Mouse (Mus musculus): ENCODE measurements around the gene Adamts20. TPM values are rescaled to one million over a fixed set of nuclear protein-coding genes. Genes with fewer than 3 reads are reported as not detected.

Gene Adamts20
- polyA plus RNA-seq, 1 experiment from 2014 or later, result 1.6 TPM

DNA sequence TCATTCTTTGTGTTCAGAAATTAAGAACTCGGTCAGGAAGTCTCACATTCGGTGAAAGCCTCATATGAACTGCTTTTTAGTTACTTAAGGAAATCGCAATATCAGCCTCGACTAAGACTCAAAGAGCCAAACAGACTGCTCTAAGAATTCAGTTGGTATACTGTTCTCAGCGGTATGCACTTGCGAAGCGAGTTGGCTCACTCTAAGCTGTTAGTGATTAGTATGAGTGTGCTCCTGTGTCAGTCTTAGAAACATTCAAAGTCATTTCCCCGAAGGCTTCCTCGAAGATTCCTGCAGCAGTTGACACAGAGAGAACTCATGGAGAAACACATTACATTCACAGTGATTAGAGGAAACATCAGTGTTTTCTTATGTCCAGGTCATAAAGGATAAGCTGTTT is 4.1 kb downstream of the Adamts20 start:
- no peak for ATAC-seq (replicated peaks; ENCODE audit: insufficient number of reproducible peaks, low FRiP score, low TSS enrichment)
- Histone ChIP-seq H3K9me3 (replicated peaks; ENCODE audit: control insufficient read depth, low read length) (no peaks in the 10 kb centered on the region), H3K4me2 (no peak overlapping the region), H3K4me1 (ENCODE audit: control insufficient read depth, insufficient read depth, low read length) (no peaks in the 10 kb centered on the region), H3K27ac (ENCODE audit: low read depth, low read length) (no peak overlapping the region), H3K9ac (ENCODE audit: low read depth, low read length) (no peak overlapping the region), H3K27me3 (ENCODE audit: control insufficient read depth, insufficient read depth, low read length) (no peaks in the 10 kb centered on the region), H3K36me3 (ENCODE audit: control insufficient read depth, insufficient read depth, low read length) (no peaks in the 10 kb centered on the region), H3K4me3 (ENCODE audit: low read depth, low read length) (no peak overlapping the region)
- WGBS (ENCODE audit: insufficient replicate concordance), result 72% methylated on average over 9 of the region's 9 CpGs

DNA sequence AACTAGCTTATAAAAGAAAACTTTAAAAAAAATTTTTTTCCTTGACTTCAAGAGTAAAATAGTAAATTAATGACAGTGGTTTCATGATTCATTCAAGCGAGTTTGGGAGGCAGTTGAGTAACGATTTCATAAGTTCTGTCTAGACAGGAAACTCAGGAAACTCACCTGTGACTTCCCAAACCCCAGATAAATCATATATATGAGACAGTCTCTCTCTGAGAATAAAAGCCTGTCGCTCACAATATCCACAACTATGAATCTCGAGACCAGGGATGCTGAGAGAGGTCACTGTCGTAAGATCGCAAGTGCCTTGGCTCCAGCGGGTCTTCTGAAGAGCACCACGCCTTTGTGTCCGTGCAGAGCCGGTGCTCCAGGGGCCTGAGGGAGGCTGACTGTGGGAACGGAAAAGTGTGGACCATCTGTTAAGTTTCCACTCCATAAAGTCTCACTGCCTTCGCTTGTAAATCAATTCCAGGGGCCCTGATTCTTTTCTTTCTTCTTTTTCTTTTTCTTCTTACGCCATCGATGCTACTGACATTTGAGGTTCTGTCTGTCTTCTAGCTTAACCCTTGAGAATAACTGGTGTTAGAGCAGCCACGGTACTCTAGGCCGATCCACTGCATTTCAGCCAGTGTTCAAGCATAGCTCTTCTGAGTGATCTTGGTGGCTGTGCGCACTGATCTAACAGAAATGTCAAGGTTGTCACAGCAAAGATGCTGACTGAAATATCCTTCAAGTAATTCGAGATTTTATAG is 7.4 kb downstream of the Adamts20 start:
- no peak overlapping the region for H3K4me2 ChIP-seq
- H3K36me3 ChIP-seq (ENCODE audit: control insufficient read depth, insufficient read depth, low read length), result no peaks in the 10 kb centered on the region
- no peaks in the 10 kb centered on the region for H3K4me1 ChIP-seq (ENCODE audit: control insufficient read depth, insufficient read depth, low read length)
- H3K9ac ChIP-seq (ENCODE audit: low read depth, low read length), result no peak overlapping the region
- H3K9me3 ChIP-seq (replicated peaks; ENCODE audit: control insufficient read depth, low read length), result no peaks in the 10 kb centered on the region
- no peak for ATAC-seq (replicated peaks; ENCODE audit: insufficient number of reproducible peaks, low FRiP score, low TSS enrichment)
- 78% methylated on average over 18 of the region's 18 CpGs for WGBS (ENCODE audit: insufficient replicate concordance)
- H3K27me3 ChIP-seq (ENCODE audit: control insufficient read depth, insufficient read depth, low read length), result no peaks in the 10 kb centered on the region
- no peak overlapping the region for H3K4me3 ChIP-seq (ENCODE audit: low read depth, low read length)
- no peak overlapping the region for H3K27ac ChIP-seq (ENCODE audit: low read depth, low read length)

DNA sequence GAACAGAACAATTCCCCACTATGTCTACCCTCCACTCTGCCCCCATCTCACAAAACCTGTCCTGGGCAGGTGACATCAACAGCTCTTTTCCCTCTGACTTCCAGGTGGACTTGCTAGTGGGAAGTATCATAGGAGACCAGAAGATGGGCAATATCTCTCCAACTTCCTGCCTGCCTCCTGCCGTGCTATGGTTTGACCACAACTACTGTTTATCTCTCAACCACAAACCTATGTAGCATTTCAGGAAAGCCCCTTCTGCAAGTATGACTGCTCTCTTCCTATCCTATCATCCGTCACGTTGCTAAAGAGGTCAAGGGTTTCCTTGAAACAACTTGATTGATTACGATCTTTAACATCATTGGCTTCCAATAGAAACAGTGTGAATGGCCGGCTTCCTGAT is 12.4 kb downstream of the Adamts20 start:
- ATAC-seq (replicated peaks; ENCODE audit: insufficient number of reproducible peaks, low FRiP score, low TSS enrichment), result no peak
- no peaks in the 10 kb centered on the region for H3K9me3 ChIP-seq (replicated peaks; ENCODE audit: control insufficient read depth, low read length)
- H3K9ac ChIP-seq (ENCODE audit: low read depth, low read length), result no peak overlapping the region
- no peak overlapping the region for H3K4me2 ChIP-seq
- no peak overlapping the region for H3K27ac ChIP-seq (ENCODE audit: low read depth, low read length)
- no peak overlapping the region for H3K4me3 ChIP-seq (ENCODE audit: low read depth, low read length)
- 64% methylated on average over 5 of the region's 5 CpGs for WGBS (ENCODE audit: insufficient replicate concordance)
- no peaks in the 10 kb centered on the region for H3K36me3 ChIP-seq (ENCODE audit: control insufficient read depth, insufficient read depth, low read length)
- no peaks in the 10 kb centered on the region for H3K4me1 ChIP-seq (ENCODE audit: control insufficient read depth, insufficient read depth, low read length)
- H3K27me3 ChIP-seq (ENCODE audit: control insufficient read depth, insufficient read depth, low read length), result no peaks in the 10 kb centered on the region

DNA sequence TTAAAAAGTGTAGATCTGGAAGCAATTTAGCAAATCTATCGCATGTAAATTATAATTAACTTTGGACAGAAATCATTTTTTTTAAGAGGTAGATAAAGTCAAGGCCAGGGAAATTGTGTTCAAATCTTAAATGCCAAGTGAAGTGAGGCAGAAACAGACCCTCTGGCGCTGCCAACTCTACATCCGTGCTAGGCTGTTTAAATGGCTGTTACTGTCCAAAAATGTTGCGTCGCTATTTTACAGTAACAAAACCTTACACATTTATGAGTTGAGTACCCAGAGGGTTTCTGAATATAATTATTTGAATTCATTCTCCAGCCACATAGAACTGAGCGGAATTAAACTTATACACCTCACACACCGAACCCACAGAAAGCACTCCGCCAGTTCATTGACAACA is 13.6 kb downstream of the Adamts20 start:
- H3K27me3 ChIP-seq (ENCODE audit: control insufficient read depth, insufficient read depth, low read length), result no peaks in the 10 kb centered on the region
- H3K9ac ChIP-seq (ENCODE audit: low read depth, low read length), result no peak overlapping the region
- H3K4me3 ChIP-seq (ENCODE audit: low read depth, low read length), result no peak overlapping the region
- no peaks in the 10 kb centered on the region for H3K36me3 ChIP-seq (ENCODE audit: control insufficient read depth, insufficient read depth, low read length)
- no peak overlapping the region for H3K4me2 ChIP-seq
- no peaks in the 10 kb centered on the region for H3K4me1 ChIP-seq (ENCODE audit: control insufficient read depth, insufficient read depth, low read length)
- H3K27ac ChIP-seq (ENCODE audit: low read depth, low read length), result no peak overlapping the region
- ATAC-seq (replicated peaks; ENCODE audit: insufficient number of reproducible peaks, low FRiP score, low TSS enrichment), result no peak
- H3K9me3 ChIP-seq (replicated peaks; ENCODE audit: control insufficient read depth, low read length), result no peaks in the 10 kb centered on the region
- 89% methylated on average over 8 of the region's 8 CpGs for WGBS (ENCODE audit: insufficient replicate concordance)

DNA sequence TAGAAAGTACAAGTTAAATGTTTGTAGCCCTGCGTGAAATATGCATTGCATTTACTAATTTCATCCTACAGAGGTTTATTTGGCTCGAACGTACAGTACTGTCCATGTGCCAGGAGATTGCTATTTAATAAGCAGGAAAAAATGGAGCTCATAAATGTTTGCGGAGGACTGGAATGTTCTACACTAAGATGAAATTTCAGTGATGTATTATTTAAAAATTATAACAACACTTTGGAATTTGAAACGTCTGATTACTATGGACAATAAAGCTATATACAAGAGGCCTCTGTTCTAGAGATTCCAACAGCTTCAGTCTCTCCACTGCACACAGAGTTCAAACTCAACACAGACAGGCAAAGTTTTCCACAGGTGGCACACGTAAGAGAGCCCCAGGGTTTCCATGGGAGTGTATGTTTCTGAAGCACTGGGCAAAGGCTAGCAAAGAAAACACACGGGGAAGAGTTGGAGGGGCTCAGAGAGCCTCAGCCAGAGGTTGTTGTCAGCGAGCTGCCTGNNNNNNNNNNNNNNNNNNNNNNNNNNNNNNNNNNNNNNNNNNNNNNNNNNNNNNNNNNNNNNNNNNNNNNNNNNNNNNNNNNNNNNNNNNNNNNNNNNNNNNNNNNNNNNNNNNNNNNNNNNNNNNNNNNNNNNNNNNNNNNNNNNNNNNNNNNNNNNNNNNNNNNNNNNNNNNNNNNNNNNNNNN is 20.6 kb downstream of the Adamts20 start:
- Histone ChIP-seq H3K36me3 (ENCODE audit: control insufficient read depth, insufficient read depth, low read length) (no peaks in the 10 kb centered on the region), H3K4me2 (no peak overlapping the region), H3K4me1 (ENCODE audit: control insufficient read depth, insufficient read depth, low read length) (peaks cover 10% of the 10 kb centered on the region; the same call in 1 of the 2 replicates), H3K9ac (ENCODE audit: low read depth, low read length) (no peak overlapping the region), H3K27ac (ENCODE audit: low read depth, low read length) (peak overlapping the region; percentile 50; the same call in 1 of the 2 replicates), H3K4me3 (ENCODE audit: low read depth, low read length) (no peak overlapping the region), H3K27me3 (ENCODE audit: control insufficient read depth, insufficient read depth, low read length) (no peaks in the 10 kb centered on the region), H3K9me3 (replicated peaks; ENCODE audit: control insufficient read depth, low read length) (no peaks in the 10 kb centered on the region)
- no peak for ATAC-seq (replicated peaks; ENCODE audit: insufficient number of reproducible peaks, low FRiP score, low TSS enrichment)
- WGBS (ENCODE audit: insufficient replicate concordance), result 52% methylated on average over 8 of the region's 8 CpGs

DNA sequence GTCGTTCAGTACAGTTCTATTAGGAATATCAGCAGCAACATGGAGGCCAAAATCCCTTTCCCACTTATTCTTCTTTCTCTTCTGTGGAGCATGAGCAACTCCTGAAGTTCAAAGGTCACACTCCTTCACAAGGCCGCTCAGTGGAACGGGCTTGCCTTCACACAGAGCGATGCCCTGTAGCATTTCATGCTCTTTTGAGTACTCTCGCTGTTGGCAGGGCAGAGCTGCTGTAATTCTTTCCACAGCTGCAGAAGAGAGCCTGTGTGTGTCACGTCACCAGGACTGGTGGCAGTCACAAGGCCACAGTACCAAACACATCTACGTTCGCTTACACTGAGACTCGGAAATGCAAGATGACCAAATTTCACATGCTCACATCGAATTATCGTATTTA is 21.2 kb downstream of the Adamts20 start:
- 72% methylated on average over 11 of the region's 11 CpGs for WGBS (ENCODE audit: insufficient replicate concordance)
- ATAC-seq (replicated peaks; ENCODE audit: insufficient number of reproducible peaks, low FRiP score, low TSS enrichment), result no peak
- H3K4me3 ChIP-seq (ENCODE audit: low read depth, low read length), result no peak overlapping the region
- peaks cover 10% of the 10 kb centered on the region; the same call in 1 of the 2 replicates for H3K4me1 ChIP-seq (ENCODE audit: control insufficient read depth, insufficient read depth, low read length)
- no peak overlapping the region for H3K9ac ChIP-seq (ENCODE audit: low read depth, low read length)
- H3K4me2 ChIP-seq, result no peak overlapping the region
- H3K27ac ChIP-seq (ENCODE audit: low read depth, low read length), result no peak overlapping the region
- no peaks in the 10 kb centered on the region for H3K36me3 ChIP-seq (ENCODE audit: control insufficient read depth, insufficient read depth, low read length)
- H3K27me3 ChIP-seq (ENCODE audit: control insufficient read depth, insufficient read depth, low read length), result no peaks in the 10 kb centered on the region
- no peaks in the 10 kb centered on the region for H3K9me3 ChIP-seq (replicated peaks; ENCODE audit: control insufficient read depth, low read length)

DNA sequence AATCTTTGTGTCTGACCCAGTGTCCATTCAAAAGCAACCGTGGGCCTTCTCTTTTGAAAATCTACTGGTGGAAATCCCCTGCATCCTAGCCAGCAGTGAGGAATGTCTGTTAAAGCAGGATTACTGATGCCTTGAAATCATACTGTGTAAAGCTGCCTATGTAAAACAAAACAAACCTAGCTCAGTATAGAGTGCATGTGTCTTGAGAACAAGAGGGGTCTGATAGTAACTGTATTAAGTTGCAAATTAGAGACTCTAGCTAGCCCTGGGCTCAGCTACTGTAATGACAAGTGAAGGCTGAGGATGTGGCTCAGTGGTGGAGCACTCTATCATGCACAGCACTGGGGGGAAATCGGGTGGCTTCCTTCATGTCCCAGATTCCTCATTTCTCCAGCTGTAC is 22.2 kb downstream of the Adamts20 start:
- Histone ChIP-seq H3K27me3 (ENCODE audit: control insufficient read depth, insufficient read depth, low read length) (no peaks in the 10 kb centered on the region), H3K4me2 (no peak overlapping the region), H3K4me3 (ENCODE audit: low read depth, low read length) (no peak overlapping the region), H3K9ac (ENCODE audit: low read depth, low read length) (no peak overlapping the region), H3K9me3 (replicated peaks; ENCODE audit: control insufficient read depth, low read length) (no peaks in the 10 kb centered on the region), H3K36me3 (ENCODE audit: control insufficient read depth, insufficient read depth, low read length) (no peaks in the 10 kb centered on the region), H3K27ac (ENCODE audit: low read depth, low read length) (no peak overlapping the region), H3K4me1 (ENCODE audit: control insufficient read depth, insufficient read depth, low read length) (peaks cover 10% of the 10 kb centered on the region; the same call in 1 of the 2 replicates)
- 56% methylated on average over 2 of the region's 2 CpGs for WGBS (ENCODE audit: insufficient replicate concordance)
- ATAC-seq (replicated peaks; ENCODE audit: insufficient number of reproducible peaks, low FRiP score, low TSS enrichment), result no peak

DNA sequence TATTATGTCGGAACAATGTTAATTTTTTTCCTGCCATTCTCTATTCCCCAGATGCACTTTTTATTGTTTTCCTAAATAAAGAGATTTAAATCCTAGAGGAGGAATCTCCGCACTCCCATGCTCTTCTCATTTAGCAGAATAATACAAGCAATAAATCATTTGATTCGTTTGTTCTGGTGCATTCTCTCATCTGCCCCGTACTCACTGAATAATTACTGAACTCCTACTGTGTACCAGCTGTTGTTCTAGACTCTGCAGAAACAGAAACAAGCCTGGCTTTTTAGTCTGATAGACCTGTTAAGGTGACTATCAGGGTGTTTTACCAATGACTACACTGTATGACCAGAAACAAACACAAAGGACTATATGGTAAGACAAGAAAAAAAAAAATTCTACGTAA is 29.7 kb downstream of the Adamts20 start:
- Histone ChIP-seq H3K36me3 (ENCODE audit: control insufficient read depth, insufficient read depth, low read length) (no peaks in the 10 kb centered on the region), H3K9me3 (replicated peaks; ENCODE audit: control insufficient read depth, low read length) (no peaks in the 10 kb centered on the region), H3K27me3 (ENCODE audit: control insufficient read depth, insufficient read depth, low read length) (no peaks in the 10 kb centered on the region), H3K4me1 (ENCODE audit: control insufficient read depth, insufficient read depth, low read length) (no peaks in the 10 kb centered on the region), H3K4me3 (ENCODE audit: low read depth, low read length) (no peak overlapping the region), H3K27ac (ENCODE audit: low read depth, low read length) (no peak overlapping the region), H3K9ac (ENCODE audit: low read depth, low read length) (no peak overlapping the region), H3K4me2 (no peak overlapping the region)
- no peak for ATAC-seq (replicated peaks; ENCODE audit: insufficient number of reproducible peaks, low FRiP score, low TSS enrichment)
- WGBS (ENCODE audit: insufficient replicate concordance), result 82% methylated on average over 5 of the region's 5 CpGs

All from heart, embryonic 11.5 days (tissue).